Mouse (Mus musculus) G1E (cell line): ENCODE results near the gene Eva1b.

Experiments used
- CTCF ChIP-seq: IDR thresholded peaks from 2 replicates; pipeline ENCODE4 v1.5.1; 2012; ENCODE audit warnings: low read depth, low read length, inconsistent platforms, mixed read lengths
- GATA1 ChIP-seq: IDR thresholded peaks from 2 replicates; pipeline ENCODE4 v1.6.1; 2012; ENCODE audit warnings: borderline replicate concordance, low read length, inconsistent platforms, mixed read lengths
- GATA2 ChIP-seq: IDR thresholded peaks from 2 replicates; pipeline ENCODE4 v1.6.1; 2012; ENCODE audit warnings: low read depth, low read length, inconsistent platforms, borderline replicate concordance
- POLR2AphosphoS5 ChIP-seq: IDR thresholded peaks from 2 replicates; pipeline ENCODE4 v1.6.1; 2012; ENCODE audit warnings: low read depth, low read length, inconsistent platforms; ENCODE audit not compliant: insufficient replicate concordance
- TAL1 ChIP-seq: conservative IDR thresholded peaks from 2 replicates; pipeline ENCODE4 v1.6.1; 2012; ENCODE audit warnings: low read depth, low read length, inconsistent platforms, mixed read lengths

- no peak for TF ChIP-seq CTCF
- no peak for TF ChIP-seq GATA1
- TF ChIP-seq TAL1, result no peak
- no peak for TF ChIP-seq GATA2
- no peak for TF ChIP-seq POLR2AphosphoS5
Measured at GRCm38 (mm10) chr4:126146974-126147532, 491 bp upstream of the Eva1b start.
